Mouse (Mus musculus): Measurements from ENCODE around the gene Ube3c.

DNA sequence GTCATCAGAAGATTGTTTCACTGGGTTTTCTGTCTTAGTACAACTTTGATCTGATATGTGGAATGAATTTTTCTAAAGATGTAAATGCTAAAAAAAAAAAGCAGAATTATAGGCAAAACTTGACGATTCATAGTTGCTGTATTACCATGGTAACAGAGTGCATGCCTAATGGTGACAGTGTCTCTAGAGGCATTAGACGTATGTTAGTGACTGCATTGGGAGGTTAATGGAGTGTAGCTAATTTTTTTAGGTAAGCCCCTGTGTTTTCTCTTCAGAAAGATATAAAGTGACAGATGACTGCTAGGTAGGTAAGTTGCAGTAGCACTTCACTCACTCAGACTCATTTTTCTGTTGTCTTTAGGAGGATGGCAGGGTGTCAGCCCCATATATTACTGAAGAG, 37.5 kb downstream of the Ube3c start:
- TF ChIP-seq POLR2A (IDR thresholded peaks at IDR 0.05; ENCODE audit: insufficient read depth, low read depth, low read length) (no peak), CTCF (IDR thresholded peaks at IDR 0.05) (no peak)
